Mouse (Mus musculus): ENCODE data around the gene Utp20.

Gene Utp20

GRCm38 (mm10) chr10:88725343-88725742, 101.3 kb downstream of the Utp20 start:
- no peak for DNase-seq (ENCODE audit: extremely low read depth, insufficient read length, low spot score)

- no peak for DNase-seq (ENCODE audit: extremely low read depth, insufficient read length, low spot score)
Observed at GRCm38 (mm10) chr10:88719618-88720017, 107.0 kb downstream of the Utp20 start.

GRCm38 (mm10) chr10:88717756-88718025, 108.9 kb downstream of the Utp20 start:
- DNase-seq (ENCODE audit: extremely low read depth, insufficient read length, low spot score): no peak

- DNase-seq (ENCODE audit: extremely low read depth, insufficient read length, low spot score): no peak
Observed at GRCm38 (mm10) chr10:88716986-88717755, 109.4 kb downstream of the Utp20 start.

GRCm38 (mm10) chr10:88715621-88716020, 111.0 kb downstream of the Utp20 start:
- DNase-seq (ENCODE audit: extremely low read depth, insufficient read length, low spot score): no peak

- DNase-seq (ENCODE audit: extremely low read depth, insufficient read length, low spot score): no peak
Observed at GRCm38 (mm10) chr10:88714744-88715143, 111.9 kb downstream of the Utp20 start.

GRCm38 (mm10) chr10:88712359-88712758, 114.2 kb downstream of the Utp20 start:
- DNase-seq (ENCODE audit: extremely low read depth, insufficient read length, low spot score): no peak

GRCm38 (mm10) chr10:88708671-88709523, 117.7 kb downstream of the Utp20 start:
- DNase-seq (ENCODE audit: extremely low read depth, insufficient read length, low spot score): no peak

- DNase-seq (ENCODE audit: extremely low read depth, insufficient read length, low spot score): no peak
Observed at GRCm38 (mm10) chr10:88700938-88701337, 125.7 kb downstream of the Utp20 start.
